Mouse (Mus musculus): ENCODE data around the gene Olfr356. TPM values are rescaled to one million over a fixed set of nuclear protein-coding genes. Genes with fewer than 3 reads are reported as not detected.

The Olfr356 gene
- polyA plus RNA-seq (2016; fragmentation: Nextera tagmentation; extraction: Ambion mirVana): not detected in 2 replicates

DNA sequence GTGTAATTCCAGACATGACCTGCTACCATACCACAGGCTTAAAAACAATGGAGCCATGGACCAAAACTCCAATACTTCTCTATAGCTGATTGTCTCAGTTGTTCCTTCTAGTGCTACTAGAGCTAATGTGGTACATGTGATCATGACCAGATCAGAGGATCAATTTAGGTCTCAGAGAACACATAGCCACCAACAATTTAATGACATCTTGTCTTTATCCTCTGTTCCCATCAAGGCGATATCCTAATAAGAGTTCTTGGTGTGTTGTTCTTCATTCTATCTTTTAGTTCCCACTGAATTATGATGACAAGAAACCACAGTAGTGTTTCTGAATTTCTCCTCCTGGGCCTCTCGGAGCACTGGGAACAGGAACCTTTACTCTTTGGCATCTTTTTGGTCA is at the start of gene Olfr356:
TSS of gene Olfr356 (plus strand) at position 301 of the 400 bp plus-strand sequence.
- Histone ChIP-seq H3K4me1 (no peaks in the 10 kb centered on the region), H3K9me3 (peaks cover 15% of the 10 kb centered on the region; the same call in 1 of the 2 replicates), H3K4me2 (replicated peaks) (no peak within 1 kb of the TSS), H3K9ac (no peak within 1 kb of the TSS), H3K4me3 (no peak within 1 kb of the TSS), H3K36me3 (no peaks in the 10 kb centered on the region), H3K27me3 (no peaks in the 10 kb centered on the region), H3K27ac (no peak within 1 kb of the TSS)
- WGBS: 86% methylated on average over 2 of the region's 2 CpGs
- no peak for ATAC-seq (ENCODE audit: insufficient number of reproducible peaks, insufficient read depth, low FRiP score, low TSS enrichment)

DNA sequence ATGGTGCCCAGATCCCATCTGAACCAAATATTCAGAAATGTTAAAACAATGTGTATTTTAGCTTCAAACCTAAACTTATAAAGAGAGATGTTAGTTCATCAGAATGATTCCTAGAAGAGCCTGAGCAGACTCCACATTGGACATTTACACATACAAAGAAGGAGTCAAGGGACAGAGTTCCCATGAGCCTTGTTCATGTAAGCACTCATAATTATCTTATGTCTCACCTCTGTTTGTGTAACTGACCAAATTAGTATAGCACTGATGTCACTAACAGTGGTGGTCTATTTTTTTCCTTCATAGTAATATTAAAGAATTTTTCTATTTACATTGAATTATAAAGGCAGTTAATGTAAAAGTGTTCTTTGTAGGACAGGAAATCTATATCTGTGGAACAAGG is 44.1 kb upstream of the Olfr356 start, which contains the start of gene Olfr353:
TSS of gene Olfr353 (minus strand) at position 101 of the 400 bp plus-strand sequence.
- H3K9me3 ChIP-seq: peaks cover 4% of the 10 kb centered on the region
- H3K4me2 ChIP-seq (replicated peaks): no peak within 1 kb of the TSS
- no peaks in the 10 kb centered on the region for H3K27me3 ChIP-seq
- no peak within 1 kb of the TSS for H3K9ac ChIP-seq
- H3K27ac ChIP-seq: no peak within 1 kb of the TSS
- ATAC-seq (ENCODE audit: insufficient number of reproducible peaks, insufficient read depth, low FRiP score, low TSS enrichment): no peak
- no peaks in the 10 kb centered on the region for H3K4me1 ChIP-seq
- H3K36me3 ChIP-seq: no peaks in the 10 kb centered on the region
- H3K4me3 ChIP-seq: no peak within 1 kb of the TSS

DNA sequence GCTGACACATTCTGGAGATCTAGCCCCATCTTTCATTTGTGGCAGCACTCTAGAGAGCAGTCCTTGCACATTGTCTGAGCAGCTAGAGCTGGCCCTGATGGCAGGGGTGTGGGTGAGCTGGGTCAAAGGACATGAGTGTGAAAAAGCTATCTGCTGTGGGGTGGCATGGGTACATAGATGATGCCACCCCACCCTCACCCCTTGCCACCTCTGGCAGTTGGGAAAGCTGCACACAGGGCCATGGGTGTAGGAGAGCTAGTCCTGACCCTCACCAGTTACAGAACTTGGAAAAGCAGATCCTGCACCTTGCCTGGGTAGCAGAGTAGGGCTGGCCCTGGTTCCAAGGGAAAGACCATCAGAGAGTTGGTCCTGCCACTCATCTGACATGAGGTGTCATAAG is 39.8 kb upstream of the Olfr356 start:
- Histone ChIP-seq H3K27ac (no peak overlapping the region), H3K36me3 (no peaks in the 10 kb centered on the region), H3K9ac (no peak overlapping the region), H3K9me3 (peaks cover 9% of the 10 kb centered on the region), H3K4me2 (replicated peaks) (no peak overlapping the region), H3K27me3 (no peaks in the 10 kb centered on the region), H3K4me1 (no peaks in the 10 kb centered on the region), H3K4me3 (no peak overlapping the region)
- no peak for ATAC-seq (ENCODE audit: insufficient number of reproducible peaks, insufficient read depth, low FRiP score, low TSS enrichment)

DNA sequence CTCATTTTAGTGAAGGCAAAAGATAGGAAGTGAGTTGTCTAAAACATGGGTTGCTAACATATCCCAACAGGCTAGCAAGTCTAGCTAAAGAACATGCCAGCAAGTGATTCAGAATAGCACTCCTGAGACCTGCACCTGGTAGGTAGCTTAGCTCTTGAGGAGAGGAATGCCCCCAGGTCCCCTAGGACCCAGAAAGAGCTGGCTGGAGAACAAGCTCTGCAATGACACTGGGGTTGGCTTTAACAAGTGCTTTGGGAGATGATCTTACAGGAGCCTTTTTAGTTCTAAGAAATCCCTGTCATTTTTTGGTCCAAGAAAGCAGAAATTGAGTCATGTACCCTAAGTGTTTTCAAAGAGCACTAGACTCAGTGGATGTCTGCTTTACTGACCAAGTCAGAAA is 31.5 kb upstream of the Olfr356 start, which contains the start of gene Olfr354:
TSS of gene Olfr354 (plus strand) at position 301 of the 400 bp plus-strand sequence.
- no peak for ATAC-seq (ENCODE audit: insufficient number of reproducible peaks, insufficient read depth, low FRiP score, low TSS enrichment)
- H3K4me3 ChIP-seq: no peak within 1 kb of the TSS
- peaks cover 13% of the 10 kb centered on the region; the same call in 1 of the 2 replicates for H3K9me3 ChIP-seq
- no peaks in the 10 kb centered on the region for H3K27me3 ChIP-seq
- H3K4me2 ChIP-seq (replicated peaks): no peak within 1 kb of the TSS
- no peaks in the 10 kb centered on the region for H3K36me3 ChIP-seq
- H3K9ac ChIP-seq: no peak within 1 kb of the TSS
- no peaks in the 10 kb centered on the region for H3K4me1 ChIP-seq
- H3K27ac ChIP-seq: no peak within 1 kb of the TSS

DNA sequence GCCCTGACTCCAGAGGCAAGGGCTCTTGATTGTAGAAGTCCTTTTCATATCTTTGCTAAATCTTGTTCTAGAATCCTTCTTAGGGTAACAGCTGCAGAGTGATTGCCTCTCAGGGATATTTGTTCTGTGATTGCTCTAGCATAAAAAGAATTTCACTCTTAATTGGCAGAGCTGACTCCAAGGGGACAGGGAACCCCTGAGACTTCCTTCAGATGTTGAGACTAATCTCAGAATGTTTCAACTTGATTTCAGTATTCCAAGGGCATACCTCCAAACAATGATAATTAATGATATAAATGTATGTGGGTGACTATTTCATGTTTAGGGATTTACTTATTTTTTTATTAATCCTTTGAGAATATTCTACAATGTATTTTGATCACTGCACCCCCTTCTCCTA is 8.1 kb upstream of the Olfr356 start, which contains the start of gene Olfr355:
TSS of gene Olfr355 (minus strand) at position 101 of the 400 bp plus-strand sequence.
- no peak for ATAC-seq (ENCODE audit: insufficient number of reproducible peaks, insufficient read depth, low FRiP score, low TSS enrichment)
- no peaks in the 10 kb centered on the region for H3K36me3 ChIP-seq
- no peaks in the 10 kb centered on the region for H3K9me3 ChIP-seq
- H3K27ac ChIP-seq: no peak within 1 kb of the TSS
- no peaks in the 10 kb centered on the region for H3K27me3 ChIP-seq
- H3K9ac ChIP-seq: no peak within 1 kb of the TSS
- H3K4me1 ChIP-seq: no peaks in the 10 kb centered on the region
- H3K4me2 ChIP-seq (replicated peaks): no peak within 1 kb of the TSS
- no peak within 1 kb of the TSS for H3K4me3 ChIP-seq

Other genes with a start within 250 kb of the Olfr356 start
- not detected in 2 replicates for gene Olfr347, start 205.2 kb upstream of the Olfr356 start, polyA plus RNA-seq (2016; fragmentation: Nextera tagmentation; extraction: Ambion mirVana)
- not detected in 2 replicates for gene Olfr348, start 152.8 kb upstream of the Olfr356 start, polyA plus RNA-seq (2016; fragmentation: Nextera tagmentation; extraction: Ambion mirVana)
- gene Olfr50, start 146.6 kb upstream of the Olfr356 start, polyA plus RNA-seq (2016; fragmentation: Nextera tagmentation; extraction: Ambion mirVana): not detected in 2 replicates
- not detected in 2 replicates for gene Olfr3, start 120.1 kb upstream of the Olfr356 start, polyA plus RNA-seq (2016; fragmentation: Nextera tagmentation; extraction: Ambion mirVana)
- gene Olfr350, start 90.8 kb upstream of the Olfr356 start, polyA plus RNA-seq (2016; fragmentation: Nextera tagmentation; extraction: Ambion mirVana): not detected in 2 replicates
- gene Olfr351, start 74.5 kb upstream of the Olfr356 start, polyA plus RNA-seq (2016; fragmentation: Nextera tagmentation; extraction: Ambion mirVana): not detected in 2 replicates
- gene Olfr352, start 68.7 kb upstream of the Olfr356 start, polyA plus RNA-seq (2016; fragmentation: Nextera tagmentation; extraction: Ambion mirVana): not detected in 2 replicates
- gene Olfr353, start 44.2 kb upstream of the Olfr356 start, polyA plus RNA-seq (2016; fragmentation: Nextera tagmentation; extraction: Ambion mirVana): not detected in 2 replicates
- not detected in 2 replicates for gene Olfr354, start 31.4 kb upstream of the Olfr356 start, polyA plus RNA-seq (2016; fragmentation: Nextera tagmentation; extraction: Ambion mirVana)
- not detected in 2 replicates for gene Olfr355, start 8.2 kb upstream of the Olfr356 start, polyA plus RNA-seq (2016; fragmentation: Nextera tagmentation; extraction: Ambion mirVana)
- gene Olfr357, start 56.7 kb downstream of the Olfr356 start, polyA plus RNA-seq (2016; fragmentation: Nextera tagmentation; extraction: Ambion mirVana): not detected in 2 replicates
- not detected in 2 replicates for gene Olfr358, start 72.2 kb downstream of the Olfr356 start, polyA plus RNA-seq (2016; fragmentation: Nextera tagmentation; extraction: Ambion mirVana)
- gene Olfr360, start 128.6 kb downstream of the Olfr356 start, polyA plus RNA-seq (2016; fragmentation: Nextera tagmentation; extraction: Ambion mirVana): not detected in 2 replicates
- not detected in 2 replicates for gene Olfr361, start 152.2 kb downstream of the Olfr356 start, polyA plus RNA-seq (2016; fragmentation: Nextera tagmentation; extraction: Ambion mirVana)
- not detected in 2 replicates for gene Olfr362, start 180.8 kb downstream of the Olfr356 start, polyA plus RNA-seq (2016; fragmentation: Nextera tagmentation; extraction: Ambion mirVana)
- gene Olfr364-ps1, start 202.2 kb downstream of the Olfr356 start, polyA plus RNA-seq (2016; fragmentation: Nextera tagmentation; extraction: Ambion mirVana): not detected in 2 replicates

All from embryonic facial prominence, embryonic 12.5 days (tissue).